Mouse (Mus musculus) stomach, embryonic 14.5 days (tissue): ENCODE measurements around the gene Mthfd1. TPM values are rescaled to one million over a fixed set of nuclear protein-coding genes. Genes with fewer than 3 reads are reported as not detected.

ENCODE experiments used
- ATAC-seq: fragments of 200-750 bp; cut with Nextera tagmentation; 2 replicates; pipeline ENCODE4 v1.8.0; 2017; ENCODE audit warnings: low read depth, moderate TSS enrichment; ENCODE audit not compliant: insufficient number of reproducible peaks, insufficient read depth, low FRiP score
- H3K27ac ChIP-seq: fragments of 300-500 bp; sonication (generic); 2 replicates; pipeline ENCODE4 v1.5.1; 2014; ENCODE audit warnings: mild to moderate bottlenecking, low read length, moderate library complexity, mixed read lengths
- H3K27me3 ChIP-seq: fragments of 300-500 bp; sonication (generic); 2 replicates; pipeline ENCODE4 v1.6.1; 2014; ENCODE audit warnings: low read length, control low read depth, mixed read lengths; ENCODE audit not compliant: control insufficient read depth, insufficient read depth
- H3K36me3 ChIP-seq: fragments of 300-500 bp; sonication (generic); 2 replicates; pipeline ENCODE4 v1.6.1; 2014; ENCODE audit warnings: mild to moderate bottlenecking, control low read depth, low read length, moderate library complexity, mixed read lengths; ENCODE audit not compliant: control insufficient read depth, insufficient read depth
- H3K4me1 ChIP-seq: fragments of 300-500 bp; sonication (generic); 2 replicates; pipeline ENCODE4 v1.6.1; 2014; ENCODE audit warnings: low read length, control low read depth, mixed read lengths; ENCODE audit not compliant: control insufficient read depth, insufficient read depth
- H3K4me2 ChIP-seq: fragments of 300-500 bp; sonication (generic); replicated peaks from 2 replicates; pipeline ENCODE4 v1.6.1; 2014; ENCODE audit warnings: low read depth, low read length, control low read depth
- H3K4me3 ChIP-seq: fragments of 300-500 bp; sonication (generic); 2 replicates; pipeline ENCODE4 v1.5.1; 2014; ENCODE audit warnings: low read depth, low read length, control low read depth
- H3K9ac ChIP-seq: fragments of 300-500 bp; sonication (generic); replicated peaks from 2 replicates; pipeline ENCODE4 v1.6.1; 2014; ENCODE audit warnings: low read depth, mild to moderate bottlenecking, control low read depth, low read length, moderate library complexity, mixed read lengths
- H3K9me3 ChIP-seq: fragments of 300-500 bp; sonication (generic); 2 replicates; pipeline ENCODE4 v1.6.1; 2016; ENCODE audit warnings: low read depth, low read length, control low read depth; ENCODE audit not compliant: control insufficient read depth
- WGBS: fragments of 180-500 bp; shearing (Covaris S2); extraction: QIAGEN DNeasy Blood & Tissue Kit; methylation state at CpG from one replicate; pipeline ENCODE4 v1.1.7; 2014; 5-methylcytosine and 5-hydroxymethylcytosine counted together
- polyA plus RNA-seq: library from polyadenylated mRNA; unstranded; fragments of >200 nt; fragmentation: Nextera tagmentation; extraction: Ambion mirVana; gene quantifications from 2 replicates; pipeline ENCODE4 v1.2.1, GENCODE M21; 2014

The Mthfd1 gene
- polyA plus RNA-seq, 1 experiment from 2014 or later: 76.7 TPM

DNA sequence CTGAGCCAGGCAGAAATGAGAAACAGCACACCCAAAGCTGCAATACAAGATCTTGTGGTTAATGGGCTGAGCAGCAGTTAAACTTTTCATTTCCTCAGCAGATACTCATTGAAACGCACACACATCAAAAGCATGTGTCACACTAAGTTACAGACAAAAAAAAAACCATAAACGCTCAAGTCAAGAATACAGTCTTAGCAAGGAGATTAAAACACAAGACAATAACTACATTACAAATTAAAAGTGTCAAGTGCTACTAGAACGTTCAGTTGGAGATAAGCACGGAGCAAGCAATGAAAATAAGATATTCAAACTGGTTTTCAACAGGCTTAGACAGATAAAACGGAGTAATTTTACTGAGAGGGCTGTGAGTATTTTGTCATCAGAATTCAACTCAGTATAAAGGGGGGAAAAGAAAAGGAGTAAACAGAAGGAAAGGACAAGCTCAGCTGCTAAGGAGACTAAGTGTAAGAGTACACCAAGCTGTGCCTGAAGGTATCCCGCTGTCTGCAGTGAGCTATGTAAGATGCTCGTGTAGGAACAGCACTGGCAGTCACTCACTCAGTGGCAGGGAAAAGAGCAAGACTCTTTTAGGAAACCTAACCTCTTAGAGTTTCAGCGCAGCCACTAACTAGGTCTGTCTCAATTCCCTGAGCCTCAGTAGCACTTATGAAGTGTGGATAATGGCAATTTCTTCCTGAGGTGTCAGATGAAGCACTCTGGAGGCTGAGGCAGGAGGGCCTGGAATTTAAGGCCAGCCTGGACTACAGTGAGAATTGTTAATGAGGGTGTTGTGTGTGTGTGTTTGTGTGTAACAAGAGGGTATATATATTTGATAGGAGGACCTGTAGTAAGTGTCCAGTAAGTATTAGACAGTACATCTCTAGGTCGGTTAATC is 106.6 kb downstream of the Mthfd1 start:
- Histone ChIP-seq H3K4me1 (no peaks in the 10 kb centered on the region), H3K27me3 (no peaks in the 10 kb centered on the region), H3K27ac (no peak overlapping the region), H3K9ac (no peak overlapping the region), H3K4me2 (no peak overlapping the region), H3K4me3 (no peak overlapping the region), H3K9me3 (no peaks in the 10 kb centered on the region), H3K36me3 (no peaks in the 10 kb centered on the region)
- ATAC-seq: no peak
- 66% methylated on average over 9 of the region's 9 CpGs for WGBS

DNA sequence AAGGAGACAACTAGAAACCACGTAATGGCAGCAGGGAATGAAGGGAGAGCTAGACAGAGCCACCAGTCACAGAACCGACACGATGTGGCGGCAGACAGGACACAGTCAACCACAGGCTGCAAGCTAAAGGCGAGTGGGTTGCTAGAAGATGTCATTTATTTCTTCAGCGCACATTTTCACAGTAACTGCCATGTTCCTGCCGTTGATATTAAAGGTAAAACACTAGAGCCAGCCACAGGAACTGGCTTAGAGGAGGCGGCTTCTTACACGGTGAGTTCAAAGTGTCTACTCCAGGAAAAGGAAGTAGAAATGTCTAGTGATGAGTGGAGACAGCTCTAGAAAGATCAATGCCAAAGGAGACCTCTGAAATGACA is 107.2 kb downstream of the Mthfd1 start:
- no peak for ATAC-seq
- Histone ChIP-seq H3K36me3 (no peaks in the 10 kb centered on the region), H3K27me3 (no peaks in the 10 kb centered on the region), H3K9ac (no peak overlapping the region), H3K4me1 (peaks cover 2% of the 10 kb centered on the region; the same call in 1 of the 2 replicates), H3K9me3 (no peaks in the 10 kb centered on the region), H3K4me2 (no peak overlapping the region), H3K4me3 (no peak overlapping the region), H3K27ac (no peak overlapping the region)
- WGBS: 79% methylated on average over 9 of the region's 9 CpGs

DNA sequence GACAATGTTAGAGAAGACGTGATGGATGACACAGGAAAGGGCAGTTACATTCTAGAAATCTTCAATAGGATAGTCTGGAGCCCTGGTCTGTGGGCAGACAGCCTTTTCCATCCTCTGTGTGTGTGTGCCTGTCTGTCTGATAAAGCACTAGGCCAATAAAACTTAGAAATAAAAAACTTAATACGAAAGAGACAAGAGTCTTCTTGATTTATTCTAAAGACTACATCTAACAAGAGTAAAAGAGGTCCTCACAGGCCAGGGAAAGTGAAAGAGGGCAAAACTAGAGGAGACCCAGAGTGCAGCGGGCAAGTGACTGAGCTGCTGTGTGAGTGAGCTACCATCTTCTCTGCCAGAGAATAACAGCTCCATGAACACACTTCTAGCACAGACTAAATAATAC is 111.2 kb downstream of the Mthfd1 start:
- 76% methylated on average over 3 of the region's 3 CpGs for WGBS
- no peak for ATAC-seq
- Histone ChIP-seq H3K9me3 (no peaks in the 10 kb centered on the region), H3K4me1 (peaks cover 13% of the 10 kb centered on the region), H3K27ac (no peak overlapping the region), H3K36me3 (no peaks in the 10 kb centered on the region), H3K4me2 (no peak overlapping the region), H3K27me3 (no peaks in the 10 kb centered on the region), H3K4me3 (no peak overlapping the region), H3K9ac (no peak overlapping the region)

DNA sequence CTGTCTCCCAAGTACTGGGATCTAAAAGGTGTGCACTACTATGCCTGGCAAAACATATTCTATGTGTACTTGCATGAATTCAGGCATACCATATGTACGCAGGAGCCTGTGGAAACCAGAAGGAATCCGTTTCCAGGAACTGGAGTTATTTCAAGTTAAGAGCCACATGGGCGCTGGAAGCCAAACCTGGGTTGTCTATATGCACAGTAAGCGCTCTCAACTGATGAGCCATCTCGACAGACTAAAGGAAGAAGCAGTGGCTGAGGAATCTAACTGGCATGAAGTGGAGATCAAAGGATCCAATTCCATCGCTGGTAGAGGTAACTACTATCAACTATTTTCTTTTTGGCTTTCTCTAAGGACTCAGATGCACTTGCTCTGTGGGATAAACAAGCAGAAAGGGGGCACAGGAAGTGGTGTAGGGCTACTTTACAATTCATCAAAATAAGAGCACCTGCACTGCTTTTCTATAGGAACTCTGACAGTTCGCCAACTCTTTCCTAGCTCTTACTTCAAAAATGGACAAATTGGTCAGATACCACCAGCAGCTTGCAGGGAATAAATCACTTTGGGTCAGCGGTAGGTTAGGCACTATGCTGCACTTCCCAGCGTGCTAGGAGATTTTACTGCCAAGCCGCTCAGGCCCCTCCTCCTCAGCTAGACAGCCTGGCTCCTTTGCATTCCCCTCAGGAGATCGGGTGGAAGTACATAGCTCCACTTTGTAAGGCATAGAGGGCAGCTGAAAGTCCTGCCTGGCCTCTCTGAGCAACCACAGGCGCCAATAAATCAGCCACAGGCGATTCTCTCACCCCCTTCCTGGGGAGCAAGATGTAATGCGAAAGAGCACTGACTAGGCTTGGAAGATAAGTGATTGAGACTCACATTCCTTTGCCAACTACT is 112.2 kb downstream of the Mthfd1 start:
- H3K4me3 ChIP-seq: peak overlapping the region; percentile 98; the same call in 1 of the 2 replicates
- H3K27me3 ChIP-seq: no peaks in the 10 kb centered on the region
- no peaks in the 10 kb centered on the region for H3K36me3 ChIP-seq
- H3K9me3 ChIP-seq: no peaks in the 10 kb centered on the region
- 0 out of 2 replicates have a peak overlapping the region, but pooled peaks have one; percentile 13 for H3K27ac ChIP-seq
- no peak for ATAC-seq
- H3K9ac ChIP-seq: peak overlapping the region; percentile 2; the same call in 1 of the 2 replicates
- peaks cover 19% of the 10 kb centered on the region for H3K4me1 ChIP-seq
- H3K4me2 ChIP-seq: peak overlapping the region; percentile 70
- WGBS: 21% methylated on average over 14 of the region's 14 CpGs

DNA sequence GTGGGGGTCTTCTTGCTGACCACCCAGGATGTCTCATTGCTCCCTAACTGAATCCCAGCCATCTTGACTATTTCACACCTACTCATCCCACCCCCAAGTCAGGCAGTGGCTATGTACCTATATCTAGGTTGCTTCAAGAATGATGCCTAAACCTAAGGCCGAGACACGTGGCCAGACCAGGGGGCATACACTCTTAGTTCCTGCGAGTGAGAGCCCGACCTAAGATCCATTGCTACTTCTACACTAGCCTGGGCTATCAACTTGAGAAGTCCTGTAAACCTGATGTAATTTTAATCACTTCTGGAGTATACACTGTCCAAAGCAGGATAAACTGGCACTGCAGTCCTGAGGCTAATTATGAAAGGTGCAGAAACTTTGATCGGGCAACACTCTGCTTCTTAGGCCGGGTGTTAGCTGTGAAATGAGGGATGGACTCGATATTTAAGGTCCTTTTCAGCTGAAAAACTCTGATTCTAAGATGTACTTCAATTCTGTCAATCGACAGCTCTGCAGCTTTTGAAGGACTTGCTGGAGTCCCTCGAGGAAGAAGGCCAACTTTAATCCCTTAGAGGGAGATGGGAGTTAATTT is 113.2 kb downstream of the Mthfd1 start:
- peak overlapping the region; percentile 98 for H3K4me3 ChIP-seq
- peak overlapping the region; percentile 100; the same call in 1 of the 2 replicates for H3K27ac ChIP-seq
- no peaks in the 10 kb centered on the region for H3K9me3 ChIP-seq
- H3K4me2 ChIP-seq: peak overlapping the region; percentile 70
- peaks cover 27% of the 10 kb centered on the region for H3K4me1 ChIP-seq
- 8% methylated on average over 9 of the region's 9 CpGs for WGBS
- no peak for ATAC-seq
- H3K27me3 ChIP-seq: no peaks in the 10 kb centered on the region
- peak overlapping the region; percentile 98 for H3K9ac ChIP-seq
- H3K36me3 ChIP-seq: no peaks in the 10 kb centered on the region

DNA sequence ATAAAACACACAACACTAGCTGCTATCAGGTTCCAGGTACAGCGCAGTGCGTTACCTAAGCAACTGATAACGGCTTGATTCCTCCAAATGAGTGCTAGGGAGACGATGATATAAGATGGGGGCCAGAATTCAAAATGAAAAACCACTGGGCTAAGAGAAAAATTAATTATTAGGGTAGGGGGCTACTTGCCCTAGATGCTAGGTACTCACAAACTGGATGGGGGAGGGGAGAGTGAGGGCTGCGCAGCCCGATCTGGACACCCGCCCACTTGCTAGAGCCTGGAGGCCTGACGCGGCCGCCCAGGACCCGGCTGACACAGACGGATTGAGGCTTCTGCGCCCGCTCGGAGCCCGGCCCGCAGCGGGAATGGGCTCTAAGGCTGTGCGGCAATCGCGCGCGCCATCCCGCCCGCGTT is 113.7 kb downstream of the Mthfd1 start:
- under 1% methylated on average over 25 of the region's 26 CpGs for WGBS

More for the DNA sequence above, 113.7 kb downstream of the Mthfd1 start:
- Histone ChIP-seq H3K27ac (peak overlapping the region; percentile 100), H3K4me2 (peak overlapping the region; percentile 70), H3K9ac (peak overlapping the region; percentile 98), H3K4me1 (peaks cover 27% of the 10 kb centered on the region), H3K9me3 (no peaks in the 10 kb centered on the region), H3K27me3 (no peaks in the 10 kb centered on the region), H3K36me3 (no peaks in the 10 kb centered on the region), H3K4me3 (peak overlapping the region; percentile 98)
- peak; percentile 29 for ATAC-seq
